Mouse (Mus musculus) skeletal muscle tissue, adult 2 months (tissue): ENCODE results near the gene Gm20388.

Experiments used
- DNase-seq: peaks from one replicate; pipeline ENCODE4 v3.0.0-alpha.2; 2012; ENCODE audit warnings: low read depth, low spot score

The Gm20388 gene

GRCm38 (mm10) chr8:120409371-120410013 is 498.9 kb downstream of the Gm20388 start:
- DNase-seq: no peak

- no peak for DNase-seq
Observed at GRCm38 (mm10) chr8:120411059-120411458, 500.4 kb downstream of the Gm20388 start.

GRCm38 (mm10) chr8:120411862-120412261 is 501.2 kb downstream of the Gm20388 start:
- DNase-seq: no peak

GRCm38 (mm10) chr8:120412357-120412756 is 501.7 kb downstream of the Gm20388 start:
- no peak for DNase-seq

GRCm38 (mm10) chr8:120412911-120413625 is 502.4 kb downstream of the Gm20388 start:
- no peak for DNase-seq

- no peak for DNase-seq
Observed at GRCm38 (mm10) chr8:120413626-120413988, 503.0 kb downstream of the Gm20388 start.

GRCm38 (mm10) chr8:120414216-120414615 is 503.6 kb downstream of the Gm20388 start:
- DNase-seq: no peak

GRCm38 (mm10) chr8:120415474-120415873 is 504.8 kb downstream of the Gm20388 start:
- no peak for DNase-seq

GRCm38 (mm10) chr8:120416173-120416521 is 505.5 kb downstream of the Gm20388 start:
- DNase-seq: no peak

GRCm38 (mm10) chr8:120416522-120417394 is 506.1 kb downstream of the Gm20388 start:
- peak; percentile 60 for DNase-seq

GRCm38 (mm10) chr8:120418188-120418587 is 507.5 kb downstream of the Gm20388 start:
- DNase-seq: no peak

GRCm38 (mm10) chr8:120419675-120420074 is 509.0 kb downstream of the Gm20388 start:
- DNase-seq: no peak

GRCm38 (mm10) chr8:120420226-120420625 is 509.6 kb downstream of the Gm20388 start:
- no peak for DNase-seq

- peak; percentile 87 for DNase-seq
Observed at GRCm38 (mm10) chr8:120421638-120422037, 511.0 kb downstream of the Gm20388 start.

GRCm38 (mm10) chr8:120422236-120422635 is 511.6 kb downstream of the Gm20388 start:
- no peak for DNase-seq

- DNase-seq: no peak
Observed at GRCm38 (mm10) chr8:120423576-120423975, 512.9 kb downstream of the Gm20388 start.

- DNase-seq: no peak
Observed at GRCm38 (mm10) chr8:120424829-120425198, 514.2 kb downstream of the Gm20388 start.

- DNase-seq: no peak
Observed at GRCm38 (mm10) chr8:120425199-120425941, 514.7 kb downstream of the Gm20388 start.

GRCm38 (mm10) chr8:120426105-120426504 is 515.5 kb downstream of the Gm20388 start:
- DNase-seq: no peak

GRCm38 (mm10) chr8:120426622-120427385 is 516.2 kb downstream of the Gm20388 start:
- no peak for DNase-seq

GRCm38 (mm10) chr8:120428492-120428891 is 517.9 kb downstream of the Gm20388 start:
- DNase-seq: no peak
